Mouse (Mus musculus) intestine, embryonic 15.5 days (tissue): Measurements from ENCODE around the gene Arglu1. TPM values are rescaled to one million over a fixed set of nuclear protein-coding genes. Genes with fewer than 3 reads are reported as not detected.

Source experiments
- ATAC-seq: fragments of 200-750 bp; cut with Nextera tagmentation; 2 replicates; pipeline ENCODE4 v1.8.0; 2017; ENCODE audit warnings: moderate TSS enrichment, moderate library complexity
- H3K27ac ChIP-seq: fragments of 300-500 bp; sonication (generic); 2 replicates; pipeline ENCODE4 v1.5.1; 2015; ENCODE audit warnings: mild to moderate bottlenecking, inconsistent platforms
- H3K27me3 ChIP-seq: fragments of 300-500 bp; sonication (generic); replicated peaks from 2 replicates; pipeline ENCODE4 v1.6.1; 2015; ENCODE audit warnings: inconsistent platforms
- H3K36me3 ChIP-seq: fragments of 300-500 bp; sonication (generic); 2 replicates; pipeline ENCODE4 v1.6.1; 2015; ENCODE audit warnings: inconsistent platforms
- H3K4me1 ChIP-seq: fragments of 300-500 bp; sonication (generic); replicated peaks from 2 replicates; pipeline ENCODE4 v1.6.1; 2015; ENCODE audit warnings: inconsistent platforms
- H3K4me2 ChIP-seq: fragments of 300-500 bp; sonication (generic); replicated peaks from 2 replicates; pipeline ENCODE4 v1.6.1; 2015; ENCODE audit warnings: mild to moderate bottlenecking, inconsistent platforms
- H3K4me3 ChIP-seq: fragments of 300-500 bp; sonication (generic); replicated peaks from 2 replicates; pipeline ENCODE4 v1.5.1; 2015; ENCODE audit warnings: inconsistent platforms
- H3K9ac ChIP-seq: fragments of 300-500 bp; sonication (generic); 2 replicates; pipeline ENCODE4 v1.6.1; 2015; ENCODE audit warnings: inconsistent platforms
- H3K9me3 ChIP-seq: fragments of 300-500 bp; sonication (generic); 2 replicates; pipeline ENCODE4 v1.6.1; 2016; ENCODE audit warnings: inconsistent platforms
- WGBS: fragments of 180-500 bp; shearing (Covaris S2); methylation state at CpG from one replicate; pipeline ENCODE4 v1.1.7; 2015; 5-methylcytosine and 5-hydroxymethylcytosine counted together
- polyA plus RNA-seq: library from polyadenylated mRNA; unstranded; fragments of >200 nt; fragmentation: Nextera tagmentation; extraction: Ambion mirVana; gene quantifications from 2 replicates; pipeline ENCODE4 v1.2.1, GENCODE M21; 2015

The Arglu1 gene
- polyA plus RNA-seq, 1 experiment from 2014 or later, result 121 TPM

DNA sequence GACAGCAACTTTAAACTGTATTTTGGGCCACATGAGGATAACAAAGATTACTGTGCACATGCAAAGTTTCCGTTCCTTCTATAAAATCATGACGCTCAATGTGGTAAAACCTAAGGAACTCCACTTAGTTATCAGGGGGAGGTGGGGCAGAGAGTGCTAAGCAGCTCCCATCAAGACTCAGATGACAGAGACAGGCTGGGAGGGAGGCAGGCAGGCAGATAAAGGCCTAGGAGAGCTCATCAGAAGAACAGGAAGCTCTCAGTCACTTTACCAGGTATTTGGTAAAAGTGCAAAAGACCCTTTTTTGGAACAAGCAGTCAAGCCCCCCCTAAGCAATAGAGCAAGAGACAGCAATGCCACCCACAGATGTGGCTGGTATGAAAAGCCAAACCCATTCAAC lies 4.8 kb downstream of the Arglu1 start:
- H3K4me2 ChIP-seq, result no peak overlapping the region
- H3K36me3 ChIP-seq, result peaks cover 3% of the 10 kb centered on the region; the same call in 1 of the 2 replicates
- no peak for ATAC-seq
- no peak overlapping the region for H3K9ac ChIP-seq
- WGBS, result 59% methylated on average over 2 of the region's 2 CpGs
- H3K4me3 ChIP-seq, result no peak overlapping the region
- H3K27ac ChIP-seq, result no peak overlapping the region
- H3K27me3 ChIP-seq, result no peaks in the 10 kb centered on the region
- peaks cover 20% of the 10 kb centered on the region for H3K4me1 ChIP-seq
- H3K9me3 ChIP-seq, result no peaks in the 10 kb centered on the region

DNA sequence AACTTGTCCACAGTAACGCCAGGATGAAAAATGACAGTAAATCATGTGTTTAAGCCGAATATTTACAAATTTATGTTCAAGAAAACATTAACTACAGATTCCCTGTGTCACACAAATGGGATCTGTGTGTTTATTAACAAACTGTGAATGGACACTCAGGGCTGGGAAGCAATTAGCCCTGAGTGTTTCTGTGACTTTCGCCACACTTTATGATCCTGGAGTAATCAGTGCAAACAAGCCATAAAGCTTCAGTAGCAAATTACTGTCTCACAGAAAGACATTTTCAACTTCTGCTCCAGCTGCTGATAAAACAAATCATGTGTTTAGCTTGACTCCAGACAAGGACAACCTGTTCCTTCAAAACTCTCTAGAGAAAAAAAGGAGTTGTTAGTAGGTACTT lies 7.6 kb downstream of the Arglu1 start:
- H3K9me3 ChIP-seq, result no peaks in the 10 kb centered on the region
- peaks cover 8% of the 10 kb centered on the region for H3K36me3 ChIP-seq
- no peaks in the 10 kb centered on the region for H3K27me3 ChIP-seq
- ATAC-seq, result peak; percentile 55
- H3K9ac ChIP-seq, result no peak overlapping the region
- 39% methylated on average over 3 of the region's 3 CpGs for WGBS
- no peak overlapping the region for H3K27ac ChIP-seq
- H3K4me1 ChIP-seq, result peaks cover 9% of the 10 kb centered on the region
- no peak overlapping the region for H3K4me2 ChIP-seq
- no peak overlapping the region for H3K4me3 ChIP-seq

DNA sequence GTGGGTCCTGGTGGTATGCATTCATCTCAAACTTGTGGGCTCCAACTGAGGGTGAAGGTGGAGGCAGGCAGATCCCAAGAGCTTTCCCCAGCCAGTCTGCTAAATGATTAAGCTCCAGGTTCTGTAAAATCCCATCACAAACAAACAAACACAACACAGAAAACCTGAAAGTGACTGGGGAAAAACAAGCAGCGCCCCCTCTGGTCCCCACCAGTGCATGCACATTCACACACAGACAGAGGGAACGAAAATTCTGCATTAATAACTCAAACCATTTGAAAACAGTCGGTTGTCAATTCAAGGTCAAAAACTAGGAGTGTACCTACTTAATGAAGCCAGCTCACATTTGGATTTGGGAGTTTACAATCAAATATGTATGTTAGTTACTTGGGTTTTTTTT lies 12.1 kb downstream of the Arglu1 start:
- H3K4me1 ChIP-seq, result no peaks in the 10 kb centered on the region
- no peak overlapping the region for H3K4me2 ChIP-seq
- ATAC-seq, result no peak
- H3K36me3 ChIP-seq, result peaks cover 24% of the 10 kb centered on the region
- no peak overlapping the region for H3K4me3 ChIP-seq
- no peak overlapping the region for H3K9ac ChIP-seq
- H3K27ac ChIP-seq, result no peak overlapping the region
- H3K9me3 ChIP-seq, result no peaks in the 10 kb centered on the region
- no peaks in the 10 kb centered on the region for H3K27me3 ChIP-seq
- WGBS, result 89% methylated on average over 3 of the region's 3 CpGs

DNA sequence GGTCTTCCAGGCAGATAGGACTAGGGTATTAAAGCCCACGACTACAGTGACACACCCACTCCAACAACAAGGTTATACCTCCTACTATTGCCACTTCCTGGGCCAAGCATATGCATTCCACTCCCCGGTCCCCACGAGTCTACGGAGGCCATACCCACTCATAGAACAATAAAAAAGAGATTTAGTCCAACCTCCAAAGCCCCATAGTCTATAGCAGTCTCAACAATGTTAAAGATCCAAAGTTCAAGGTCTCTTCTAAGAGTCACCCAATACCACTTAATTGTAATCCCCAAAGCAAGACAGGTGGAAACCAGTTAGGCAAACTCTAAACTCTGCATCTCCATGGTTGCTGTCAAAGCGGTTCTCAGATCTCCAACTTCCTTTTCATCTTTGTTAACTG lies 15.5 kb downstream of the Arglu1 start:
- H3K9me3 ChIP-seq, result no peaks in the 10 kb centered on the region
- H3K4me2 ChIP-seq, result no peak overlapping the region
- peaks cover 20% of the 10 kb centered on the region for H3K36me3 ChIP-seq
- H3K27ac ChIP-seq, result no peak overlapping the region
- H3K9ac ChIP-seq, result no peak overlapping the region
- WGBS, result 70% methylated on average over 5 of the region's 5 CpGs
- no peaks in the 10 kb centered on the region for H3K4me1 ChIP-seq
- no peak overlapping the region for H3K4me3 ChIP-seq
- ATAC-seq, result peak; percentile 55; the same call in 1 of the 2 replicates
- no peaks in the 10 kb centered on the region for H3K27me3 ChIP-seq

DNA sequence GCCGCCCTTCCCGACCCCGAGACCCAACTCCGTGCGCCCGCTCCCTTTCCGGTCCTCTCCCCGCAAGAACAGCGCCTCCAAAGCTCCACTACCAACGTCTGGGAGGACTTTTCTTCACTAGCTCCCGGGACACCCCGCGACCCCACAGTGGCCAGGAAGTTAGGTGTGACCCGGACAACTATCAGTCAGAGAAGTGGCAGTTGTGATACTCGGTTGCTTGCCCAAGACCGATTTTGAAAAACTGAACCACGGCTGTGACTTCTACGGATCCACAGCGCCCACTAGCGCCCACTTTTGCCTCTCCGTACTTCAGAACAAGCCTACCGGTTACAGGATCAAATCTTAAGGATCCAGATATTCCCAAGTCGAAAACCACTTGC lies 28.6 kb downstream of the Arglu1 start:
- H3K4me2 ChIP-seq, result peak overlapping the region; percentile 82
- no peaks in the 10 kb centered on the region for H3K27me3 ChIP-seq
- ATAC-seq, result peak; percentile 48
- peaks cover 10% of the 10 kb centered on the region; the same call in 1 of the 2 replicates for H3K4me1 ChIP-seq
- WGBS, result under 1% methylated on average over 23 of the region's 23 CpGs
- peak overlapping the region; percentile 74 for H3K27ac ChIP-seq
- peak overlapping the region; percentile 47 for H3K9ac ChIP-seq
- H3K36me3 ChIP-seq, result no peaks in the 10 kb centered on the region
- H3K9me3 ChIP-seq, result no peaks in the 10 kb centered on the region
- H3K4me3 ChIP-seq, result peak overlapping the region; percentile 91

DNA sequence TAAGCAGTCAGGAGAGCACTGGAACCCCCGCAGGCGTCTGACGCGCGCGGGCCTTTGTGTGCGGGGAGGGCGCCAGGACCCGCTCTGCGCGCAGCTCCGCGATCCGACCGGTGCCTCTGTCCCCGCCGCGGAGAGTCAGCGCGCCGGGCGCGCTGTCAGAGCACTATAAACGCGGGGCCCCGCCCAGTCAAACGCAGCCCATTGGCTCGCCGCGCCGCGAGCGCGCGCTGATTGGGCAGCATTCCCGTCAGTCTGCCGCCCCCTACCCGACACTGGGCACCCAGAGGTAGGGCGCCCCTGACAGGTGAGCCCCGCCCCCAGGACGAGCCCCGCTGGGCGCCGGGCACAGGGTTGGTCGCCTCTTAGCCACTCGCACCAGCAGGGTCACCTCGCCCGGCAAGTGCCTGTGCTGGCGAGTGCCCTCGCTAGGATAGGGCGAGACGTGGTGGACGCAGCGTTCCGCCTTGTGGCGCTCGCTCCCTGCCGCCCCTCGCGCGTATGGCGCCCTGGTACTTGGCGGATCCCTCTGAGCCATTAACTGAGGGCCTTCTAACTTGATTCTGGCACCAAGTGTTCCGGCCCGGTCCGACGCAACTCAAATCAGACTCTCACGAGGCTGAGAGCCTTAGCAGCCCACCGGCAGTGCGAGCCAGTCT lies 29.1 kb downstream of the Arglu1 start, which contains the start of gene Efnb2:
Efnb2 (minus strand) TSS at position 140 of the 656 bp plus-strand sequence.
- H3K9ac ChIP-seq, result peak within 1 kb of the TSS; percentile 88
- H3K27ac ChIP-seq, result peak within 1 kb of the TSS; percentile 77
- ATAC-seq, result peak; percentile 95
- no peaks in the 10 kb centered on the region for H3K27me3 ChIP-seq
- H3K4me2 ChIP-seq, result peak within 1 kb of the TSS; percentile 82
- peak within 1 kb of the TSS; percentile 91 for H3K4me3 ChIP-seq
- H3K36me3 ChIP-seq, result no peaks in the 10 kb centered on the region
- H3K9me3 ChIP-seq, result no peaks in the 10 kb centered on the region
- peaks cover 11% of the 10 kb centered on the region; the same call in 1 of the 2 replicates for H3K4me1 ChIP-seq
- WGBS, result 0% methylated on average over 70 of the region's 70 CpGs

DNA sequence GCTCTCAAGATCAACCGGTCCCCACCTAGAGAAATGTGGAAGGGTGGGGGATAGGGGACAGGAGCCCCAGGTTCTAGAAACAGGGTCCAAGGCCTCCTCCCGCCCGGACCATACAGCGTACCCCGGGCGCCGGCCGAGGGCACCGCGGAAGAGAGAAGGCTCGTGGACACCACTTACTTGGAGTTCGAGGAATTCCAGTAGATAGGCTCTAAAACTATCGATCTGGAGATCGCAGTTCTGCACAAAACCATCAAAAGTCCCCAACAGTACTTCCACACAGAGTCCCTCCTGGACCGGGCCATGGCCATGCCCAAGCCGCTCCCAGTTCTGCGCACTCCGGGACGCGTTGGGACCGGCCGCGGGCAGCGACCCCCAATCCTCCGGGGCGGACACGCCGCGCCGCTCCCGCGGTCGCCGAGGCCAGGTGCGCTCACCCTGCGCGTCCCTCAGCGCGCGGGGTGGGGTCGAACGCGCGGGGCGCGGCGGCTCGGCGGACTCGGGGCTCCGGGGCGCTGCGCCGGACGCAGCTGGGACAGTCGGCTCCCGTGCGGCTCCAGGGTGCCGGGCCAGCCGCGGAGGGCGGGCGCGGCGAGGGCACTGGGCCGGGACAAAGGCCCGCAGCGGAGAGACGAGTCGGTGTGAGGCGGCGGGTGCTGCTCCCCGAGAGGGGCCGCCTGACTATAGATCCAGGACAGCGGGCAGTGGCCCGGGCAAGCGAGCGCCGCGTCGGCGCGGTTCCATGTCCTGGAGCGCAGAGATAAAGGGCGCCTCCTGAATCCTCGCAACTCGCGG lies 29.8 kb downstream of the Arglu1 start:
- peak; percentile 57 for ATAC-seq
- H3K4me3 ChIP-seq, result peak overlapping the region; percentile 91
- H3K9me3 ChIP-seq, result no peaks in the 10 kb centered on the region
- H3K4me1 ChIP-seq, result peaks cover 11% of the 10 kb centered on the region; the same call in 1 of the 2 replicates
- under 1% methylated on average over 87 of the region's 88 CpGs for WGBS
- peak overlapping the region; percentile 77 for H3K27ac ChIP-seq
- H3K27me3 ChIP-seq, result no peaks in the 10 kb centered on the region
- H3K36me3 ChIP-seq, result no peaks in the 10 kb centered on the region
- H3K4me2 ChIP-seq, result peak overlapping the region; percentile 82
- peak overlapping the region; percentile 88 for H3K9ac ChIP-seq

DNA sequence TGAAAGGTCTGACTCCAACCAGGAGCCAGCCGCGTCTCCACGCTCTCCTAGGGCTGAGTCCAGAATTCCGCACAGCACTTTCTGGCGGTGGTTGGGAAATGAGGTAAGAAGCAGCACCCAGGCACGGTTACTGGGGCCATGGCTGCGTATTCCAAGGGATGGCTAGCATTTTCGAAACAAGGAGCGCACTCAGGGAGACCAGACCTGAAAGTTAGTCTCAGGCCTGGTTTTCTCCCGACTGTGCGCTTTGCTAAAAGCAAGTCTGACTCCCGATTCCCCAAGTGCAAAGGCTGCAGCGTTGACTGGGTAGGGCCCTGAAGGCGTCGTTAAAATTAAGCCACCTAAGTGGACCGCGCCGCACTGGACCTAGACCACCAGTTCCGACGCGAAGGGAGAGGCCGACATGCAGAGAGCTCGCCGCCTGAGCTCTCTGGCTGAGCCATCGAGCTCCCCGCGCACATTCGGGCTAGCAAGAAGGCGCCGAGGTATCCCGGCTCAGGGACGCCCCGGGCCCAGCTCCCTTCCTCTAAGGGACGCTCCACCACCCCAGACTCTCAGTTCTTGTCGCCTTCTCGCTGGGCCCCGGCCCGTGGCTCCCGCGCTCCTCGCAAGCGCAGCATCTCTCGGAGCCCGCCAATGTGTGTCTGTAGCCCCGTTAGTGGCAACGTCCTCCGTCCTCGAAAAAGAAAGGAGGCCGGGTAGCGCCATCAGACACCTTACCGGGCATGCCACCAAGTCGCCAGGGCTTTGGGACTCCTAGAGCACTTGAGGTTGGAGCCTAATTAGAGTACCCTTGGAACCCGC lies 30.6 kb downstream of the Arglu1 start:
- Histone ChIP-seq H3K4me1 (peaks cover 11% of the 10 kb centered on the region; the same call in 1 of the 2 replicates), H3K36me3 (no peaks in the 10 kb centered on the region), H3K27ac (peak overlapping the region; percentile 77), H3K4me2 (peak overlapping the region; percentile 82), H3K27me3 (no peaks in the 10 kb centered on the region), H3K9ac (peak overlapping the region; percentile 88), H3K9me3 (no peaks in the 10 kb centered on the region), H3K4me3 (peak overlapping the region; percentile 91)
- WGBS, result 1% methylated on average over 53 of the region's 53 CpGs
- no peak for ATAC-seq

DNA sequence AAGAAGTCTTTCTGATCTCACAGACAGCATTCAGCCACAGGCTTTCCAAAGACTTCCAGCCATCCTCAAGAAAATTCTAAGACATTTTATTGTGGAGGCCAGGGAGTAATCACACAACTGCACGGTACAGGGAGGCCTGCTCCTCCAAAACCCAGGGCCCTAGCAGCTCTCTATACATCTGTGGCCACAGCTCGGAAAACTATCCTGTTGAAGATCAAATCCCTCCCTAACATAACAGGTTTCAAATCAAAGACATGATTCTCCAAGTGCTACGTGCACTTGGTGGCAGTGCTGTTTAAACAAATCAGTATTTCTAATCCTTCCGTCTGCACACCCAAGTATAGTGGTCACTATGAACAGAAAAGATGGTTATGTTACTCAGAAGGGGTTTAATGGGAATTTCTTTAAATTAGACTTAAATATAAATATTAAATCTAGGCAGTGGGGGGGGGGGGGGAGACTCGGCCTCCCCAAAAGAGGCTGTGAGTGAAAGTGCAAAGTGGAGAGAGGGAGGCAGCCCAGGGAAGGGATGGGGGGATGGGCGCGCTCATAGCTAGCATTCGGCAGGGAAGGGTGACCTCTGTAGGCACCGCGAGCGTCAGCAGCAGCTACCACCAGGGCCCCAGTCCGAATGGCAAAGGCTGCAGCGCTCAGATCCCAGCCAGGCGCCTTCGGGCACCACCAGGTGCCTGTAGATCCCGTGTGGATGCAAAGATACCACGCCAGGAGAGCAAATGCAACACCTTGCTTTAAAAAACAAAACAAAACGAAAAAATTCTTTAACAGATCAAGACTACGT lies 31.7 kb downstream of the Arglu1 start:
- 5% methylated on average over 19 of the region's 19 CpGs for WGBS
- no peaks in the 10 kb centered on the region for H3K27me3 ChIP-seq
- peak; percentile 50 for ATAC-seq
- H3K4me2 ChIP-seq, result peak overlapping the region; percentile 82
- peak overlapping the region; percentile 91 for H3K4me3 ChIP-seq
- H3K9me3 ChIP-seq, result no peaks in the 10 kb centered on the region
- H3K9ac ChIP-seq, result peak overlapping the region; percentile 31
- H3K27ac ChIP-seq, result 0 out of 2 replicates have a peak overlapping the region, but pooled peaks have one; percentile 10
- peaks cover 11% of the 10 kb centered on the region; the same call in 1 of the 2 replicates for H3K4me1 ChIP-seq
- no peaks in the 10 kb centered on the region for H3K36me3 ChIP-seq

DNA sequence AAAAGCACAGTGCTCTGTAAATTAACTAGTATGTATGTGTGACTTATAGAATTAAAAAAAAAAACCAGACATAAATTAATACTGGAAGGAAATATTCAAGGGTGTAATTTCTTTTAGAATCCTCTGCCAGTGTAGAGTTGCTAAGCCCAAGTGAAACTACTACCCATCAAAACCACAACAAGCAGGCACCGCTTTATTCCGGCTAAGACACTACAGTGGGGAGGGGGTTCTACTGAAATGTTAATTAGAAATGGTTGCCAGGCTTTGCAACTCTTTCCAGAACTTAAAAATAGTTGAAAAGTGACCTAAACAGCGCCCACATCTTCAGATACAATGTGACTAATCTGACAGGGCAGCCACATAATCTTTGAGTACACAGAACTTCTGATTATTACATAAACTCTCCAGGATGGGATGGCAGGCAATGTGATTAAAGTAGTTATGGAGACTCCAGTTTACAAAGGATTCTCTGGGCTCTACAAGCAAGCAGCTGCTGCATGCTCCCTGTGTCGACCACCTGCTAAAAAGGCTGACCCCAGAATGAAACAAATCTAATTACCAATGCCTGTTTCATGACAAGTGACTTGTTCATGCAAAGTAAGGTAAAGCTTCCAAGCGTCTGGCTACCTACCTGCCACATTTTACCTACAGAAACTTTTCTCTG lies 32.5 kb downstream of the Arglu1 start:
- no peak for ATAC-seq
- H3K27ac ChIP-seq, result no peak overlapping the region

More for the DNA sequence above, 32.5 kb downstream of the Arglu1 start:
- Histone ChIP-seq H3K9me3 (no peaks in the 10 kb centered on the region), H3K27me3 (no peaks in the 10 kb centered on the region), H3K4me1 (peaks cover 13% of the 10 kb centered on the region), H3K36me3 (no peaks in the 10 kb centered on the region), H3K4me3 (peak overlapping the region; percentile 91), H3K4me2 (peak overlapping the region; percentile 82), H3K9ac (peak overlapping the region; percentile 14; the same call in 1 of the 2 replicates)
- 38% methylated on average over 5 of the region's 5 CpGs for WGBS
